Mouse (Mus musculus) heart, embryonic 13.5 days (tissue): ENCODE results near the gene Klra3. TPM values are rescaled to one million over a fixed set of nuclear protein-coding genes. Genes with fewer than 3 reads are reported as not detected.
"Not testable (repeated sequence)": the region's sequence is repeated elsewhere in the genome, so short reads cannot be mapped to it uniquely, and the experiment has no call there.

Experiments used
- ATAC-seq: fragments of 200-750 bp; cut with Nextera tagmentation; 2 replicates; pipeline ENCODE4 v1.8.0; 2017; ENCODE audit warnings: moderate TSS enrichment; ENCODE audit not compliant: insufficient number of reproducible peaks, low FRiP score, low TSS enrichment; ENCODE audit errors: extremely low read depth
- H3K27ac ChIP-seq: fragments of 300-500 bp; sonication (generic); replicated peaks from 2 replicates; pipeline ENCODE4 v1.5.1; 2015; ENCODE audit warnings: moderate library complexity, mild to moderate bottlenecking, inconsistent platforms
- H3K27me3 ChIP-seq: fragments of 300-500 bp; sonication (generic); replicated peaks from 2 replicates; pipeline ENCODE4 v1.6.1; 2015; ENCODE audit warnings: mild to moderate bottlenecking, inconsistent platforms
- H3K36me3 ChIP-seq: fragments of 300-500 bp; sonication (generic); 2 replicates; pipeline ENCODE4 v1.6.1; 2015; ENCODE audit warnings: mild to moderate bottlenecking, inconsistent platforms
- H3K4me1 ChIP-seq: fragments of 300-500 bp; sonication (generic); 2 replicates; pipeline ENCODE4 v1.6.1; 2015; ENCODE audit warnings: inconsistent platforms
- H3K4me2 ChIP-seq: fragments of 300-500 bp; sonication (generic); 2 replicates; pipeline ENCODE4 v1.6.1; 2015; ENCODE audit warnings: inconsistent platforms, mild to moderate bottlenecking, moderate library complexity
- H3K4me3 ChIP-seq: fragments of 300-500 bp; sonication (generic); 2 replicates; pipeline ENCODE4 v1.5.1; 2015; ENCODE audit warnings: moderate library complexity, mild to moderate bottlenecking, inconsistent platforms
- H3K9ac ChIP-seq: fragments of 300-500 bp; sonication (generic); 2 replicates; pipeline ENCODE4 v1.6.1; 2015; ENCODE audit warnings: inconsistent platforms, mild to moderate bottlenecking, moderate library complexity
- H3K9me3 ChIP-seq: fragments of 300-500 bp; sonication (generic); 2 replicates; pipeline ENCODE4 v1.6.1; 2016; ENCODE audit warnings: inconsistent platforms
- WGBS: fragments of 180-500 bp; shearing (Covaris S2); methylation state at CpG from one replicate; pipeline ENCODE4 v1.1.7; 2015; ENCODE audit warnings: mixed read lengths; 5-methylcytosine and 5-hydroxymethylcytosine counted together
- polyA plus RNA-seq: library from polyadenylated mRNA; unstranded; fragments of >200 nt; fragmentation: Nextera tagmentation; extraction: Ambion mirVana; gene quantifications from 2 replicates; pipeline ENCODE4 v1.2.1, GENCODE M21; 2015

The Klra3 gene
- polyA plus RNA-seq = not detected in 2 replicates

DNA sequence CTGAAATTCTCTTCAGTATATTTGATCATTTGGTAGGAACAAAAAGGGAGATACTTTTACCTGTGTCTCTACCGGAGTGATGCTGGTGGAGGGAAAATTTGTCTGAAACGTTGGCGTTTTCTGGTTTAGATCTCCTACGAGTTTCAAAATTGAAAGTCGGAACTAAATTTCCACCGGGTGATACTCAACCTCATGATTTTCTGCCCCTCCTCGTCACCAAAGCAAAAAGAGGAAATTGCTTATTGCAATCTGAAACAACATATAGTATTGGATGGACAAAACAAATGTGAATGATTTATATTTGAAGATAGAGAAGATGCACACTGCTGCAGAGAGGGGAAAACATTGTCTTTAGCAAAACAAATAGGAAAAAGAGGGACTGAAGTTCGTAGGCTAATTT, at the start of gene Klra3:
Gene Klra3, minus strand, starts transcription at position 164 of the 400 bp plus-strand sequence.
- no peak for ATAC-seq
- no peak within 1 kb of the TSS for H3K4me3 ChIP-seq
- H3K4me1 ChIP-seq = no peaks in the 10 kb centered on the region
- H3K36me3 ChIP-seq = no peaks in the 10 kb centered on the region
- no peaks in the 10 kb centered on the region for H3K27me3 ChIP-seq
- H3K9ac ChIP-seq = no peak within 1 kb of the TSS
- H3K9me3 ChIP-seq = peaks cover 3% of the 10 kb centered on the region; the same call in 1 of the 2 replicates
- no peak within 1 kb of the TSS for H3K4me2 ChIP-seq
- WGBS = 72% methylated on average over 8 of the region's 8 CpGs
- no peak within 1 kb of the TSS for H3K27ac ChIP-seq

DNA sequence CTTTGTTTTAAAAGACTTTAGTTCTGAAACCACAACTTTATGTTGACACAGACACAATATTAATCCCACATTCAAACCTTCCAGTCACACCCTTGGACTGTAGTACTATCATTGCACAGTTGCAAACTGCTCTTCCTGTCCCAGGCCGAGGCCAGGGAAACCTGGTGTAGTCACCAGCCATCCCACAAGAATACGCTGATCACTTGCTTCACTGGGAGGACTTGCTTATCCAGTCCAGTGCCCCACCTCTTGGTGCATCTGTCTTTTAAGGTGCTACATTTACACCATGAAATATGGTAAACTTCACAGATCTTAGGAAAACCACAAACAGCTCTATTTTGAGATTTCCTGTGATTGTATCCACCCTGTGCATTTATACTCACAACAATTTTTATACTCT, 49.4 kb upstream of the Klra3 start, which contains the start of gene Klra1:
Gene Klra1, minus strand, starts transcription at position 125 of the 400 bp plus-strand sequence.
- ATAC-seq = no peak

DNA sequence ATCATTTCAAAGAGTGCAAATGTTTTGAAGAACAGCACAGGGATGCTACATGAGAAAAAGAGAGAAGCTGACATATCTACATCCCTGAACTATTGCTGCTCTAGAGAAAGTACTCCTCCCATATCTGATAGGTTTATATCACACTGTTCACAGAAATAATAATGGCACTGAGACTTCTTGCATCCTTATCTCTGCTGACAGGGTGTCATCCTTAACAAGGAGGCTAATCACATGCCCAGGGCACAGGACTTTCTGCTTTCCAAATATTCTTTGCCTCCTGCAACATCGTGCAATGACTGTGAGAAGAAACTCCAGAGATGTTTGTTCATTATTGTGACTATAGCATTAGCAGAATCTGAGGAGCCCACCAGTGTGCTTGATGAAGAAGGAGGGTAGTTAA, 48.4 kb upstream of the Klra3 start:
- H3K36me3 ChIP-seq = no peaks in the 10 kb centered on the region
- no peak overlapping the region for H3K9ac ChIP-seq
- H3K27ac ChIP-seq = no peak overlapping the region
- 43% methylated on average over 1 of the region's 1 CpGs for WGBS
- H3K27me3 ChIP-seq = no peaks in the 10 kb centered on the region
- H3K4me2 ChIP-seq = no peak overlapping the region
- no peaks in the 10 kb centered on the region for H3K4me1 ChIP-seq
- ATAC-seq = no peak
- peaks cover 9% of the 10 kb centered on the region; the same call in 1 of the 2 replicates for H3K9me3 ChIP-seq
- no peak overlapping the region for H3K4me3 ChIP-seq

More for the DNA sequence above, 49.4 kb upstream of the Klra3 start, which contains the start of gene Klra1:
- H3K27me3 ChIP-seq = no peaks in the 10 kb centered on the region
- H3K36me3 ChIP-seq = no peaks in the 10 kb centered on the region
- H3K27ac ChIP-seq = no peak within 1 kb of the TSS
- no peak within 1 kb of the TSS for H3K4me2 ChIP-seq
- no peak within 1 kb of the TSS for H3K4me3 ChIP-seq
- H3K9ac ChIP-seq = no peak within 1 kb of the TSS
- 61% methylated on average over 2 of the region's 2 CpGs for WGBS
- H3K4me1 ChIP-seq = no peaks in the 10 kb centered on the region
- H3K9me3 ChIP-seq = peaks cover 9% of the 10 kb centered on the region; the same call in 1 of the 2 replicates

DNA sequence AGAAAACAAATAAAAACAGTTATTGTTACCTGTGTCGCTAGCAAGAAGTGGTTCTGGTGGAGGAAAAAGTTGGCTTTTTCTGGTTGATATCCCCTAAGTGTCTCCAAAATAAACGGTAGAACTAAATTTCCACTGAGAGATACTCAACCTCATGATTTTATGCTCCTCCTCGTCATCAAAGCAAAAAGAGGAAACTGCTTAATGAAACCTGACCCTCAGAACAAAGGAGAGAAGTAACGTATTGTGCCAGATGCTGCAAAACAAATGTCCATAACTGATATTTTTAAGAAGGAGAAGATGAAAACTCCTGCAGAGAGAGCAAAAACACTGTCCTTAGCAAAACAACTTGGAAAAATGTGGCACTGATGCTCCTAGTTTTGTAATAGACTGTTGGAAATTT, 45.0 kb upstream of the Klra3 start:
- no peak overlapping the region for H3K27ac ChIP-seq
- H3K4me1 ChIP-seq = no peaks in the 10 kb centered on the region
- no peaks in the 10 kb centered on the region for H3K27me3 ChIP-seq
- no peak for ATAC-seq
- H3K36me3 ChIP-seq = no peaks in the 10 kb centered on the region
- H3K9me3 ChIP-seq = peaks cover 10% of the 10 kb centered on the region
- H3K9ac ChIP-seq = no peak overlapping the region
- no peak overlapping the region for H3K4me2 ChIP-seq
- 59% methylated on average over 4 of the region's 4 CpGs for WGBS
- no peak overlapping the region for H3K4me3 ChIP-seq

DNA sequence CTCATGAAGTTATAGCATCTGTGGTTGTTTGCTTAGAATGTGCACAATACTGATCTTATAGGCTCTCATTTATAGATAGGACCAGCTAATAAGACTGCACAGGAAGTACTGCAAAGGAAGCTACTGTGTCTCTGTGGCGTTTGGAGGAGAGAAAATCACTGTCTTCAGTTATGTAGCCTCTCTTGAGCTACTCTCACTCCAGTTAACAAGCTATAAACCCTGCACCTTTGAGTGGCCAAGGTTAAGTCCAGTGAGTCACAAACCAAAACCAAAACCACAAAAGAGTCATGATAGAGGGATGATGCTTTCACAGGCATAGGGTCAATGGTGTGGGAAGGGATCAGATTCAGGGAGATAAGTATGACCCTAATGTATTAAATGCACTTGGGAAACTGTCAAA, 8.0 kb upstream of the Klra3 start:
- not testable (repeated sequence) for ATAC-seq, H3K36me3 ChIP-seq, H3K27me3 ChIP-seq, H3K4me1 ChIP-seq, H3K27ac ChIP-seq, H3K4me3 ChIP-seq, H3K9ac ChIP-seq, H3K4me2 ChIP-seq
- WGBS = 18% methylated on average over 1 of the region's 1 CpGs
- peaks cover 11% of the 10 kb centered on the region; the same call in 1 of the 2 replicates for H3K9me3 ChIP-seq

DNA sequence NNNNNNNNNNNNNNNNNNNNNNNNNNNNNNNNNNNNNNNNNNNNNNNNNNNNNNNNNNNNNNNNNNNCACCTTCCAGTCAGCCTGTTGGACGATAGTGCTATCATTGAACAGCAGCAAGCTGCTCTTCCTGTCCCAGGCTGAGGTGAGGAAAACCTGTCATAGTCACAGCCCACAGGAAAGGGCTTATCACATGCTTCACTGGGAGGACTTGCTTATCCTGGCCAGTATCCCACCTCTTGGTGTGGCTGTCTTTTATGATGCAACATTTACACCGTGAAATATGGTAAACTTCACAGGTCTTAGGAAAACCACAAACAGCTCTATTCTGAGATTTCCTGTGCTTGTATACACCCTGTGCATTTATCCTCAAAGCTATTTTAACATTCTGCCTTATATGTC, 4.6 kb upstream of the Klra3 start:
- H3K9ac ChIP-seq, H3K27ac ChIP-seq, ATAC-seq, H3K27me3 ChIP-seq, H3K4me2 ChIP-seq, H3K4me1 ChIP-seq, H3K4me3 ChIP-seq, H3K36me3 ChIP-seq: not testable (repeated sequence)
- peaks cover 11% of the 10 kb centered on the region; the same call in 1 of the 2 replicates for H3K9me3 ChIP-seq
- 57% methylated on average over 2 of the region's 2 CpGs for WGBS

DNA sequence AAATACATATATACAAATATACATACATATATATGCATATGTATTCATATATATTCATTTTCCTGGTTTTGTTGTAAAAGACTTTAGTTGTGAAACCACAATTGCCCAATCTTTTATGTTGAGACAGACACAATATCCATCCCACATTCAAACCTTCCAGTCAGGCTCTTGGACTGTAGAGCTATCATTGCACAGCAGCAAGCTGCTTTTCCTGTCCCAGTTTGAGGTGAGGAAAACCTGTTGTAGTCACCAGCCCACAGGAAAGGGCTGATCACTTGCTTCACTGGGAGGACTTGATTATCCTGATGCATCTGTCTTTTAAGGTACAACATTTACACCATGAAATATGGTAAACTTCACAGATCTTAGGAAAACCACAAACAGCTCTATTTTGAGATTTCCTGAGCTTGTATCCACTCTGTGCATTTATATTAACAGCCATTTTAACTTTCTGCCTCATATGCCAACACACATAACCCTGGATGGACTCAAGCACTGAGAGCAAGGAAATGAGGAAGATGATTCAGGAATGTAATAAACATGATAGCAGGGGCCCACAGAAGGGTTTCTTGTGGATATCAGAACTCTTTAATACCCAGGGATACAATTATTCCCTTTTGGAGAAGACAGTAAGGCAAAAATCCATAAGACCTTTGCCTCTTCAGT, 49.3 kb downstream of the Klra3 start:
- no peak overlapping the region for H3K4me2 ChIP-seq
- H3K4me3 ChIP-seq = no peak overlapping the region
- no peak overlapping the region for H3K27ac ChIP-seq
- peaks cover 11% of the 10 kb centered on the region; the same call in 1 of the 2 replicates for H3K9me3 ChIP-seq
- H3K36me3 ChIP-seq = no peaks in the 10 kb centered on the region
- H3K9ac ChIP-seq = no peak overlapping the region
- no peaks in the 10 kb centered on the region for H3K27me3 ChIP-seq
- no peak for ATAC-seq
- H3K4me1 ChIP-seq = no peaks in the 10 kb centered on the region

DNA sequence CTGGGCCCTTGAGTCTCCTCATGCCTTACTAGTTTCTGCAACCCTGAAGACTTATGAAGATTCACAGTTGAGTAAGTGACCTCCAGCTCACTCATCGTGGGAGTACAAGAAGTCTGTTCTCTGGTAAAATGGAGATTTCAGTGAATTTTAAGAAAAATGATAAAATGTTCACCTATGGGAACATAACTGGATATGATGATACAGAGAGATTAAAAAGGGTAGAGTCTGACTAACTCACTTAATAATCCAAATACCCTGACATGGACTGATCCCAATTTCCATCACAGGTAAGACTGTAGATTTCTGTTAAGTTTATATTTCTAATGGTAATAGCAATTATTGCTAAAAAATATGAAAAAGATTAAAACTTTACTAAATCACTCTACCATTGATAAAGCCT, 55.5 kb downstream of the Klra3 start, which contains the start of gene Klra10:
Gene Klra10, minus strand, starts transcription at position 101 of the 400 bp plus-strand sequence.
- H3K27ac ChIP-seq = not testable (repeated sequence)
- 45% methylated on average over 1 of the region's 1 CpGs for WGBS

More for the DNA sequence above, 55.5 kb downstream of the Klra3 start, which contains the start of gene Klra10:
- not testable (repeated sequence) for H3K9me3 ChIP-seq, H3K36me3 ChIP-seq, H3K4me3 ChIP-seq, H3K27me3 ChIP-seq, ATAC-seq, H3K4me2 ChIP-seq, H3K4me1 ChIP-seq, H3K9ac ChIP-seq

Other genes with a start within 250 kb of the Klra3 start
- gene Klra8, start 207.7 kb downstream of the Klra3 start, polyA plus RNA-seq = not detected in 2 replicates
- gene Klra9, start 144.5 kb downstream of the Klra3 start, polyA plus RNA-seq = not detected in 2 replicates
- not detected in 2 replicates for gene Klra7, start 104.3 kb downstream of the Klra3 start, polyA plus RNA-seq
- not detected in 2 replicates for gene Klra10, start 55.6 kb downstream of the Klra3 start, polyA plus RNA-seq
- gene Klra1, start 49.3 kb upstream of the Klra3 start, polyA plus RNA-seq = not detected in 2 replicates